Mouse (Mus musculus): ENCODE results near the gene Hmgb1.

- TF ChIP-seq USF1 (IDR thresholded peaks at IDR 0.05; ENCODE audit: low read depth) (no peak), MYOD1 (IDR thresholded peaks at IDR 0.05; ENCODE audit: control insufficient read depth in 1 of 3, insufficient read length in 2 of 3, low read depth in 2 of 3) (no peak), POLR2A (IDR thresholded peaks at IDR 0.05; ENCODE audit: insufficient read length, low read depth) (no peak), CEBPB (IDR thresholded peaks at IDR 0.05; ENCODE audit: insufficient read depth, poor library complexity, severe bottlenecking) (no peak), MYOG (IDR thresholded peaks at IDR 0.05; ENCODE audit: control insufficient read depth in 1 of 3, insufficient read depth in 1 of 3, insufficient read length in 2 of 3, low read depth in 2 of 3) (no peak), MAX (IDR thresholded peaks at IDR 0.05; ENCODE audit: low read depth) (no peak), REST (IDR thresholded peaks at IDR 0.05; ENCODE audit: insufficient read depth, insufficient read length) (no peak), TCF12 (IDR thresholded peaks at IDR 0.05; ENCODE audit: insufficient read depth, poor library complexity, severe bottlenecking) (no peak), POLR2AphosphoS2 (IDR thresholded peaks at IDR 0.05; ENCODE audit: insufficient read length, low read depth) (no peak)
Measured at GRCm38 (mm10) chr5:149178095-149178494, 6.2 kb downstream of the Hmgb1 start.
